In genomic region chr17:15823838-15824237, GRCm38 (mm10) we compare ENCODE assay signal across 9 mouse cellular contexts. TPM values are rescaled to one million over a fixed set of nuclear protein-coding genes. Genes with fewer than 3 reads are reported as not detected.
DNase-seq lines count a peak whose midpoint lies in the region; ATAC-seq and TF ChIP-seq lines count a peak whose summit lies in the region.
"Had no signal": no experiment of that assay in that cellular context is flagged by ENCODE, and none has a peak within 500 bp of the region (broad histone marks: within the 10 kb centered on the region; RNA-seq: fewer than 3 reads in every experiment).

No protein-coding gene starts in this region.

- no peak for TF ChIP-seq POLR2A in cerebellum, adult 2 months (IDR thresholded peaks at IDR 0.05; ENCODE audit: borderline replicate concordance, insufficient read depth, low read length)
- no peak for TF ChIP-seq POLR2A in limb, embryonic 14.5 days (IDR thresholded peaks at IDR 0.05; ENCODE audit: borderline replicate concordance, extremely low read depth, insufficient read depth, insufficient read length)

- H3K4me3 ChIP-seq in cerebellum, adult 2 months (replicated peaks; ENCODE audit: insufficient read depth, low read depth, low read length) = peak overlapping the region; percentile 50
- peak overlapping the region; percentile 73 for H3K4me3 ChIP-seq in neural tube, embryonic 11.5 days (ENCODE audit: low read depth, low read length)
- H3K4me3 ChIP-seq in limb, embryonic 14.5 days (replicated peaks; ENCODE audit: low read length) = peak overlapping the region; percentile 94

- peaks cover 7% of the 10 kb centered on the region for H3K4me1 ChIP-seq in cerebellum, adult 2 months (ENCODE audit: control insufficient read depth, insufficient read depth, low read length)
- peaks cover 15% of the 10 kb centered on the region for H3K4me1 ChIP-seq in neural tube, embryonic 11.5 days (ENCODE audit: control insufficient read depth, insufficient read depth, low read length)
- peaks cover 40% of the 10 kb centered on the region for H3K4me1 ChIP-seq in limb, embryonic 14.5 days (ENCODE audit: control insufficient read depth, insufficient read depth, low read length)

- TF ChIP-seq CTCF in cerebellum, adult 2 months (IDR thresholded peaks at IDR 0.05; ENCODE audit: borderline replicate concordance, insufficient read depth, low read depth, low read length) = no peak

- ATAC-seq in neural tube, embryonic 11.5 days (ENCODE audit: insufficient read depth, low FRiP score, low TSS enrichment) = no peak
- ATAC-seq in limb, embryonic 14.5 days (ENCODE audit: low FRiP score, low read depth) = no peak
- no peak for ATAC-seq in activated CD4-positive, CD25-positive, alpha-beta regulatory T cell, adult 4 months

- H3K9me3 ChIP-seq in neural tube, embryonic 11.5 days (ENCODE audit: control insufficient read depth, low read length) = no peaks in the 10 kb centered on the region
- H3K9me3 ChIP-seq in limb, embryonic 14.5 days (ENCODE audit: control insufficient read depth, low read length) = no peaks in the 10 kb centered on the region

- H3K27me3 ChIP-seq in cerebellum, adult 2 months (ENCODE audit: control insufficient read depth, insufficient read depth, low read length) = no peaks in the 10 kb centered on the region
- no peaks in the 10 kb centered on the region for H3K27me3 ChIP-seq in neural tube, embryonic 11.5 days (ENCODE audit: control insufficient read depth, insufficient read depth, low read length)
- H3K27me3 ChIP-seq in limb, embryonic 14.5 days (ENCODE audit: control insufficient read depth, insufficient read depth, low read length) = no peaks in the 10 kb centered on the region

- no peaks in the 10 kb centered on the region for H3K36me3 ChIP-seq in neural tube, embryonic 11.5 days (ENCODE audit: control insufficient read depth, insufficient read depth, low read length)
- H3K36me3 ChIP-seq in limb, embryonic 14.5 days (ENCODE audit: control insufficient read depth, insufficient read depth, low read length) = peaks cover 4% of the 10 kb centered on the region

- peak overlapping the region; percentile 88 for H3K9ac ChIP-seq in neural tube, embryonic 11.5 days (ENCODE audit: low read length)
- peak overlapping the region; percentile 12; the same call in 1 of the 2 replicates for H3K9ac ChIP-seq in limb, embryonic 14.5 days (ENCODE audit: low read depth, low read length, severe bottlenecking)

- WGBS in cerebellum, adult 2 months = 15% methylated on average over 3 of the region's 3 CpGs
- 24% methylated on average over 3 of the region's 3 CpGs for WGBS in neural tube, embryonic 11.5 days
- WGBS in limb, embryonic 14.5 days = 32% methylated on average over 3 of the region's 3 CpGs

- peak overlapping the region; percentile 63 for H3K4me2 ChIP-seq in neural tube, embryonic 11.5 days (ENCODE audit: low read depth)
- peak overlapping the region; percentile 86 for H3K4me2 ChIP-seq in limb, embryonic 14.5 days (replicated peaks; ENCODE audit: low read depth, low read length, severe bottlenecking)

- peak overlapping the region; percentile 50 for H3K27ac ChIP-seq in cerebellum, adult 2 months (ENCODE audit: insufficient read depth, low read length)
- peak overlapping the region; percentile 47; the same call in 1 of the 2 replicates for H3K27ac ChIP-seq in neural tube, embryonic 11.5 days (ENCODE audit: low read depth, low read length)
- no peak overlapping the region for H3K27ac ChIP-seq in limb, embryonic 14.5 days (replicated peaks; ENCODE audit: low read depth, low read length)

- peak; percentile 45 to 51 for DNase-seq in cerebellum, adult 2 months
- DNase-seq in cerebellum, postnatal 25 days = no peak
- DNase-seq in neural tube, embryonic 11.5 days (ENCODE audit: low spot score) = no peak
- no peak for DNase-seq in neural tube, embryonic 10.5 days (ENCODE audit: extremely low spot score, low spot score)
- DNase-seq in limb, embryonic 14.5 days (ENCODE audit: low spot score) = no peak
- DNase-seq in embryo, embryonic 11 days = no peak
- DNase-seq in layer of hippocampus, postnatal 14 days (ENCODE audit: low spot score in 2 of 2) = no peak
- DNase-seq: adrenal gland, adult 8-10 months had no signal

RNA-seq across cellular contexts. Expression of gene Rgmb, which starts 7.0 kb away (rescaled TPM):
- polyA plus RNA-seq in cerebellum, adult 2 months (2012; rRNA removed) = 39.5 and 46.9 TPM in 2 replicates
- 109 and 110 TPM in 2 replicates for polyA plus RNA-seq in neural tube, embryonic 11.5 days (2014; fragmentation: Nextera tagmentation; extraction: Ambion mirVana)
- 52.0 and 71.0 TPM in 2 replicates for polyA plus RNA-seq in limb, embryonic 14.5 days (2012; rRNA removed)
- 35.3 and 37.7 TPM in 2 replicates for polyA plus RNA-seq in limb, embryonic 14.5 days (2014; fragmentation: Nextera tagmentation; extraction: Ambion mirVana)
- polyA plus RNA-seq in activated CD4-positive, CD25-positive, alpha-beta regulatory T cell, adult 4 months (2017; shearing (Covaris generic)) = 1 to 10 TPM in 1 of 2 experiments, under 1 TPM in 1; 0.70 to 1.3 TPM
- 100 to 1,000 TPM; 101 to 102 TPM for total RNA-seq in layer of hippocampus, postnatal 14 days (2021)

Comparison
In these comparisons a context has a peak if more than half of its experiments do, and no peak if none do; other contexts are left out.
1. DNase-seq: peak in cerebellum, adult 2 months (2 of 2); none in cerebellum, postnatal 25 days (0 of 2), neural tube, embryonic 11.5 days (single experiment), neural tube, embryonic 10.5 days (single experiment), limb, embryonic 14.5 days (single experiment), embryo, embryonic 11 days (single experiment) and layer of hippocampus, postnatal 14 days (0 of 2).
2. RNA of gene Rgmb, which starts 7.0 kb away (polyA plus RNA-seq): 109 to 110 TPM in neural tube, embryonic 11.5 days, 35.3 to 71.0 TPM in limb, embryonic 14.5 days and 39.5 to 46.9 TPM in cerebellum, adult 2 months; 0.70 to 1.3 TPM in activated CD4-positive, CD25-positive, alpha-beta regulatory T cell, adult 4 months; every median in the first group is over 10 times any median in the second.
3. Peak in every context shown above with its lines, with median percentiles within 50 percentile points of each other: H3K4me3 ChIP-seq.